Mouse (Mus musculus): ENCODE results near the gene Akna. TPM values are rescaled to one million over a fixed set of nuclear protein-coding genes. Genes with fewer than 3 reads are reported as not detected.

The Akna gene
- total and polyA plus RNA-seq, 3 experiments, result 3.9 to 14.1 TPM; not detected in 1

Other genes starting within 250 kb of the Akna start
- gene Ambp, start 248.6 kb downstream of the Akna start, total RNA-seq (2012; rRNA removed), result not detected in 2 replicates
- not detected for gene Ambp, start 248.6 kb downstream of the Akna start, polyA plus RNA-seq (2012; ENCODE audit: insufficient read depth in 1 of 2, insufficient read length in 2 of 2, low read depth in 1 of 2, low replicate concordance in 2 of 2, missing spikeins in 1 of 2)
- not detected in 2 replicates for gene Kif12, start 231.2 kb downstream of the Akna start, total RNA-seq (2012; rRNA removed)
- not detected for gene Kif12, start 231.2 kb downstream of the Akna start, polyA plus RNA-seq (2012; ENCODE audit: insufficient read depth in 1 of 2, insufficient read length in 2 of 2, low read depth in 1 of 2, low replicate concordance in 2 of 2, missing spikeins in 1 of 2)
- not detected in 2 replicates for gene Col27a1, start 189.3 kb downstream of the Akna start, total RNA-seq (2012; rRNA removed)
- not detected for gene Col27a1, start 189.3 kb downstream of the Akna start, polyA plus RNA-seq (2012; ENCODE audit: insufficient read depth in 1 of 2, insufficient read length in 2 of 2, low read depth in 1 of 2, low replicate concordance in 2 of 2, missing spikeins in 1 of 2)
- not detected in 2 replicates for gene Orm1, start 58.8 kb downstream of the Akna start, total RNA-seq (2012; rRNA removed)
- gene Orm1, start 58.8 kb downstream of the Akna start, polyA plus RNA-seq (2012; ENCODE audit: insufficient read depth in 1 of 2, insufficient read length in 2 of 2, low read depth in 1 of 2, low replicate concordance in 2 of 2, missing spikeins in 1 of 2), result not detected
- gene Orm3, start 47.2 kb downstream of the Akna start, total RNA-seq (2012; rRNA removed), result not detected in 2 replicates
- not detected for gene Orm3, start 47.2 kb downstream of the Akna start, polyA plus RNA-seq (2012; ENCODE audit: insufficient read depth in 1 of 2, insufficient read length in 2 of 2, low read depth in 1 of 2, low replicate concordance in 2 of 2, missing spikeins in 1 of 2)
- gene Orm2, start 40.9 kb downstream of the Akna start, total RNA-seq (2012; rRNA removed), result not detected in 2 replicates
- not detected for gene Orm2, start 40.9 kb downstream of the Akna start, polyA plus RNA-seq (2012; ENCODE audit: insufficient read depth in 1 of 2, insufficient read length in 2 of 2, low read depth in 1 of 2, low replicate concordance in 2 of 2, missing spikeins in 1 of 2)
- gene Whrn, start 92.6 kb upstream of the Akna start, total RNA-seq (2012; rRNA removed), result not detected in 2 replicates
- gene Whrn, start 92.6 kb upstream of the Akna start, polyA plus RNA-seq (2012; ENCODE audit: insufficient read depth in 1 of 2, insufficient read length in 2 of 2, low read depth in 1 of 2, low replicate concordance in 2 of 2, missing spikeins in 1 of 2), result not detected
- 146 and 164 TPM in 2 replicates for gene Atp6v1g1, start 141.4 kb upstream of the Akna start, total RNA-seq (2012; rRNA removed)
- 100 to 1,000 TPM in 1 of 2 experiments, not detected in 1; 122 TPM for gene Atp6v1g1, start 141.4 kb upstream of the Akna start, polyA plus RNA-seq (2012; ENCODE audit: insufficient read depth in 1 of 2, insufficient read length in 2 of 2, low read depth in 1 of 2, low replicate concordance in 2 of 2, missing spikeins in 1 of 2)
- gene Tmem268, start 155.4 kb upstream of the Akna start, total RNA-seq (2012; rRNA removed), result 6.9 and 8.1 TPM in 2 replicates
- 10 to 100 TPM in 1 of 2 experiments, not detected in 1; 11.3 TPM for gene Tmem268, start 155.4 kb upstream of the Akna start, polyA plus RNA-seq (2012; ENCODE audit: insufficient read depth in 1 of 2, insufficient read length in 2 of 2, low read depth in 1 of 2, low replicate concordance in 2 of 2, missing spikeins in 1 of 2)
- gene Gm11213, start 201.9 kb upstream of the Akna start, total RNA-seq (2012; rRNA removed), result not detected in 2 replicates
- gene Gm11213, start 201.9 kb upstream of the Akna start, polyA plus RNA-seq (2012; ENCODE audit: insufficient read depth in 1 of 2, insufficient read length in 2 of 2, low read depth in 1 of 2, low replicate concordance in 2 of 2, missing spikeins in 1 of 2), result not detected
- not detected in 2 replicates for gene Tex48, start 219.1 kb upstream of the Akna start, total RNA-seq (2012; rRNA removed)
- gene Tex48, start 219.1 kb upstream of the Akna start, polyA plus RNA-seq (2012; ENCODE audit: insufficient read depth in 1 of 2, insufficient read length in 2 of 2, low read depth in 1 of 2, low replicate concordance in 2 of 2, missing spikeins in 1 of 2), result not detected

Data from MEL (cell line).